Mouse (Mus musculus) C2C12 (cell line): Measurements from ENCODE around the gene Wdr77.
"Not testable (repeated sequence)": the region's sequence is repeated elsewhere in the genome, so short reads cannot be mapped to it uniquely, and the experiment has no call there.

Experiments used
- CEBPB ChIP-seq: IDR thresholded peaks from one replicate; pipeline ENCODE4 v1.6.1; 2011; ENCODE audit warnings: low read depth, mild to moderate bottlenecking, control low read depth, moderate library complexity
- CTCF ChIP-seq: IDR thresholded peaks from one replicate; pipeline ENCODE4 v1.5.1; 2011; ENCODE audit not compliant: control insufficient read depth, insufficient read depth, insufficient read length
- FOSL1 ChIP-seq: IDR thresholded peaks from one replicate; pipeline ENCODE4 v1.8.0; 2011; ENCODE audit warnings: mild to moderate bottlenecking, low read length; ENCODE audit not compliant: poor library complexity, insufficient read depth, severe bottlenecking
- MAX ChIP-seq: IDR thresholded peaks from one replicate; pipeline ENCODE4 v1.6.1; 2011; ENCODE audit warnings: mild to moderate bottlenecking, control low read depth

DNA sequence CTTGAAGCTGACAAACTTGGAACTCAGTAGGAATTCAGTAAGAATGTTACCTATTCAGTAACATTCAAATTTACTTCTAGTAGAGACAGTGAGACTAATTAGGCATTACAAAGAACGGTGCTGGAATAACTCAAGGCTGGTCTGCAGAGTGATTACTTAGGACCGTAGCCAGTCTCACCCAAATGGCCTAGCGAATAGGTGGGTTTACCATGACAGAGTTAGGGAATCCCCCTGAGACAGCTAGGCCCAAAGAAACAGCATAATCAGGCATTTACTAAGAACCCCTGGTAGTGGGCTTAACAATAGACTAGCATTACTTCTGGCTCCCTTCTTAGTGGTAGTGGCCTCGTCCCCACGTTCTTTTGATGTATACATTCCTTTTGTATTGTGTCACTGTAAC is 30.4 kb downstream of the Wdr77 start:
- TF ChIP-seq CTCF, MAX, CEBPB, FOSL1: not testable (repeated sequence)
